Mouse (Mus musculus) ES-E14 (cell line): ENCODE measurements at regions not wholly inside any gene's neighbourhood (a gene's known extent, or its start where the extent isn't known, plus 50 kb on each side); places are given as distances from the start of the nearest gene placed in this dataset.

ENCODE experiments used
- DNase-seq: peaks from one replicate; pipeline ENCODE4 v3.0.0-alpha.2; 2013; ENCODE audit warnings: low read depth, low spot score
- H3K27ac ChIP-seq: 2 replicates; pipeline ENCODE4 v1.5.1; 2012; ENCODE audit warnings: low read depth, mild to moderate bottlenecking, low read length, moderate library complexity, mixed read lengths; ENCODE audit not compliant: poor library complexity, insufficient read depth, severe bottlenecking
- H3K36me3 ChIP-seq: 2 replicates; pipeline ENCODE4 v1.6.1; 2012; ENCODE audit warnings: mild to moderate bottlenecking, low read length, moderate library complexity, mixed read lengths; ENCODE audit not compliant: control insufficient read depth, poor library complexity, insufficient read depth, severe bottlenecking
- H3K4me1 ChIP-seq, 2 experiments: fragments of 150-350 bp in 1 of 2; sonication (generic) in 1 of 2; 2 replicates each; pipeline ENCODE4 v1.6.1; 2012; ENCODE audit warnings: low read length in 2 of 2, mild to moderate bottlenecking in 1 of 2, mixed read lengths in 1 of 2; ENCODE audit not compliant: control insufficient read depth in 2 of 2, insufficient read depth in 2 of 2, poor library complexity in 1 of 2
- H3K4me3 ChIP-seq, 2 experiments: fragments of 150-350 bp in 1 of 2; sonication (generic) in 1 of 2; 2 replicates each; pipeline ENCODE4 v1.5.1; 2012; ENCODE audit warnings: low read length in 2 of 2, low read depth in 1 of 2, mild to moderate bottlenecking in 1 of 2, mixed read lengths in 1 of 2; ENCODE audit not compliant: insufficient read depth in 1 of 2, poor library complexity in 1 of 2, severe bottlenecking in 1 of 2
- H3K9ac ChIP-seq: 2 replicates; pipeline ENCODE4 v1.6.1; 2012; ENCODE audit warnings: low read depth, mild to moderate bottlenecking, low read length, mixed read lengths; ENCODE audit not compliant: poor library complexity, insufficient read depth, severe bottlenecking
- H3K9me3 ChIP-seq: fragments of 150-350 bp; sonication (generic); 2 replicates; pipeline ENCODE4 v1.6.1; 2012; ENCODE audit warnings: low read depth, mild to moderate bottlenecking, low read length; ENCODE audit not compliant: control insufficient read depth, insufficient read depth
- CHD2 ChIP-seq: IDR thresholded peaks from 2 replicates; pipeline ENCODE4 v1.6.1; 2014; ENCODE audit warnings: mild to moderate bottlenecking, low read depth, low read length, inconsistent platforms
- HCFC1 ChIP-seq: IDR thresholded peaks from 2 replicates; pipeline ENCODE4 v1.6.1; 2012; ENCODE audit warnings: low read length, inconsistent platforms, borderline replicate concordance; ENCODE audit not compliant: insufficient read depth
- MAFK ChIP-seq: IDR thresholded peaks from 2 replicates; pipeline ENCODE4 v1.6.1; 2014; ENCODE audit warnings: mild to moderate bottlenecking, low read depth, low read length, inconsistent platforms; ENCODE audit not compliant: insufficient read depth
- ZC3H11A ChIP-seq: IDR thresholded peaks from 2 replicates; pipeline ENCODE4 v1.6.1; 2012; ENCODE audit warnings: low read depth, mild to moderate bottlenecking, inconsistent platforms, low read length, borderline replicate concordance
- ZNF384 ChIP-seq: IDR thresholded peaks from 2 replicates; pipeline ENCODE4 v1.6.1; 2012; ENCODE audit warnings: low read depth, low read length, inconsistent platforms
- in situ Hi-C, 2 experiments: fragments of 600-800 bp; cut with MboI; formaldehyde crosslinking; loops; one replicate each; pipeline ENCODE4 v1.15.1; 2025; ENCODE audit warnings: low sequenced_read_pairs in 2 of 2, inconsistent platforms in 1 of 2; ENCODE audit not compliant: unreplicated experiment in 2 of 2

- in situ Hi-C loops = no loop called here
- H3K4me3 ChIP-seq = no peak overlapping the region
- H3K36me3 ChIP-seq = no peaks in the 10 kb centered on the region
- H3K9me3 ChIP-seq = no peaks in the 10 kb centered on the region
- H3K27ac ChIP-seq = no peak overlapping the region
- no peaks in the 10 kb centered on the region for H3K4me1 ChIP-seq
- no peak for DNase-seq
- no peak overlapping the region for H3K9ac ChIP-seq
- no peak for TF ChIP-seq ZC3H11A
- TF ChIP-seq HCFC1 = no peak
- TF ChIP-seq CHD2 = no peak
- no peak for TF ChIP-seq MAFK
- no peak for TF ChIP-seq ZNF384
Measured at GRCm38 (mm10) chr5:45932970-45933369, 75.6 kb upstream of the Lcorl start.

- Histone ChIP-seq H3K27ac (no peak overlapping the region), H3K4me3 (no peak overlapping the region), H3K36me3 (no peaks in the 10 kb centered on the region), H3K9ac (no peak overlapping the region), H3K9me3 (no peaks in the 10 kb centered on the region), H3K4me1 (no peaks in the 10 kb centered on the region)
- in situ Hi-C loops = no loop called here
- TF ChIP-seq HCFC1 (no peak), MAFK (no peak), ZNF384 (no peak), ZC3H11A (no peak), CHD2 (no peak)
- DNase-seq = no peak
Measured at GRCm38 (mm10) chr5:45931252-45931651, 73.8 kb upstream of the Lcorl start.

GRCm38 (mm10) chr5:45925879-45926410, 68.5 kb upstream of the Lcorl start:
- no peak for TF ChIP-seq CHD2
- TF ChIP-seq MAFK = no peak
- no peaks in the 10 kb centered on the region for H3K9me3 ChIP-seq
- in situ Hi-C loops = no loop called here
- H3K4me1 ChIP-seq = no peaks in the 10 kb centered on the region
- no peak overlapping the region for H3K27ac ChIP-seq
- H3K4me3 ChIP-seq = no peak overlapping the region
- H3K36me3 ChIP-seq = no peaks in the 10 kb centered on the region
- DNase-seq = no peak
- H3K9ac ChIP-seq = no peak overlapping the region

- no peak for DNase-seq
- Histone ChIP-seq H3K27ac (no peak overlapping the region), H3K4me1 (no peaks in the 10 kb centered on the region), H3K9ac (no peak overlapping the region), H3K9me3 (no peaks in the 10 kb centered on the region), H3K36me3 (no peaks in the 10 kb centered on the region), H3K4me3 (no peak overlapping the region)
- in situ Hi-C loops = no loop called here
- no peak for TF ChIP-seq MAFK
- no peak for TF ChIP-seq CHD2
- no peak for TF ChIP-seq HCFC1
- TF ChIP-seq ZC3H11A = no peak
- no peak for TF ChIP-seq ZNF384
Measured at GRCm38 (mm10) chr5:45923907-45924594, 66.6 kb upstream of the Lcorl start.
